Mouse (Mus musculus) G1E (cell line): ENCODE data around the gene Gm5105.

Experiments used
- CTCF ChIP-seq: IDR thresholded peaks from 2 replicates; pipeline ENCODE4 v1.5.1; 2012; ENCODE audit warnings: low read depth, low read length, inconsistent platforms, mixed read lengths
- GATA2 ChIP-seq: IDR thresholded peaks from 2 replicates; pipeline ENCODE4 v1.6.1; 2012; ENCODE audit warnings: low read depth, low read length, inconsistent platforms, borderline replicate concordance
- POLR2AphosphoS5 ChIP-seq: IDR thresholded peaks from 2 replicates; pipeline ENCODE4 v1.6.1; 2012; ENCODE audit warnings: low read depth, low read length, inconsistent platforms; ENCODE audit not compliant: insufficient replicate concordance

DNA sequence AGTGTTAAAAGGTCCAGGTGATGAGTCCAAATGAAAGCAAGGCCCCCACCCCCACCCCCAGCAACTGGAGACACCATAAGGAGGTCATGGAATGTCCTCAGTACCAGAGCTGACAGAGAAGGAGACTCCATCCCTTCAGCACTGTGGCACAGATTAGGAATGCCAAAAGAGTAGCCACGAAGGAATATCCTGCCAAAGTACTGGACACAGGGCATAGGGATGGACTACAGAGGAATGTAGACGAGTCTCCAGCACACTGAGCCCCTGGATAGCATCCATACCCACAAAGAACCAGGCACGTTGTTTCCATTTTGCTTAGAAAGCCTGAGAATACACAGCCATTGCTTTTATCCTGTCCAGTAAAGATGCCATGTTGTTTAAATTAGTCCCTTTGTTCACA lies 15.8 kb downstream of the Gm5105 start:
- TF ChIP-seq CTCF (no peak), POLR2AphosphoS5 (no peak), GATA2 (no peak)
